Mouse (Mus musculus) monocyte, adult 5-6 weeks (primary cell): Measurements from ENCODE around the gene Acp7. TPM values are rescaled to one million over a fixed set of nuclear protein-coding genes. Genes with fewer than 3 reads are reported as not detected.
"Not testable (repeated sequence)": the region's sequence is repeated elsewhere in the genome, so short reads cannot be mapped to it uniquely, and the experiment has no call there.

Experiments used
- ATAC-seq: fragments of 153-309, 156-312 bp; replicated peaks from 2 replicates; pipeline ENCODE4 v1.8.0; 2017; ENCODE audit warnings: mild to moderate bottlenecking; ENCODE audit not compliant: low TSS enrichment, insufficient number of reproducible peaks, severe bottlenecking, poor library complexity, low FRiP score
- total RNA-seq: library from RNA; stranded (forward); fragments of 200-1000, 200-491, 200-594 nt; gene quantifications from 3 replicates; pipeline ENCODE4 v1.2.3, GENCODE M21; 2017

The Acp7 gene
- total RNA-seq, 1 experiment from 2014 or later = not detected

- no peak for ATAC-seq
These were observed 25.2 kb downstream of the Acp7 start for GRCm38 (mm10) chr7:28605951-28606350.

- ATAC-seq = not testable (repeated sequence)
These were observed 27.3 kb downstream of the Acp7 start for GRCm38 (mm10) chr7:28603788-28604187.

- no peak for ATAC-seq
These were observed 28.0 kb downstream of the Acp7 start for GRCm38 (mm10) chr7:28603136-28603535.

GRCm38 (mm10) chr7:28601668-28602067, 29.5 kb downstream of the Acp7 start:
- ATAC-seq = no peak

- ATAC-seq = peak; percentile 53; the same call in 1 of the 2 replicates
These were observed 30.1 kb downstream of the Acp7 start for GRCm38 (mm10) chr7:28601029-28601428.

GRCm38 (mm10) chr7:28598951-28599350, 32.2 kb downstream of the Acp7 start:
- ATAC-seq = no peak

GRCm38 (mm10) chr7:28597642-28598446, 33.3 kb downstream of the Acp7 start, which contains the start of the genes Samd4b and Pak4:
Samd4b (minus strand) TSS chr7:28598144.
Pak4 (minus strand) TSS chr7:28598185.
- ATAC-seq = peak; percentile 94

GRCm38 (mm10) chr7:28597277-28597570, 33.9 kb downstream of the Acp7 start:
- no peak for ATAC-seq

GRCm38 (mm10) chr7:28596436-28597276, 34.5 kb downstream of the Acp7 start:
- ATAC-seq = no peak

- no peak for ATAC-seq
These were observed 35.2 kb downstream of the Acp7 start for GRCm38 (mm10) chr7:28595751-28596435.

GRCm38 (mm10) chr7:28593206-28594111, 37.7 kb downstream of the Acp7 start:
- no peak for ATAC-seq

- ATAC-seq = no peak
These were observed 39.3 kb downstream of the Acp7 start for GRCm38 (mm10) chr7:28591862-28592261.

- ATAC-seq = no peak
These were observed 43.5 kb downstream of the Acp7 start for GRCm38 (mm10) chr7:28587644-28588043.

- ATAC-seq = no peak
These were observed 44.3 kb downstream of the Acp7 start for GRCm38 (mm10) chr7:28586663-28587411.

GRCm38 (mm10) chr7:28585001-28585400, 46.1 kb downstream of the Acp7 start:
- no peak for ATAC-seq

- ATAC-seq = no peak
These were observed 46.7 kb downstream of the Acp7 start for GRCm38 (mm10) chr7:28584468-28584867.

GRCm38 (mm10) chr7:28583570-28584344, 47.4 kb downstream of the Acp7 start:
- ATAC-seq = peak; percentile 83
